Mouse (Mus musculus) testis, adult 2 months (tissue): ENCODE results near the gene Ntn4. TPM values are rescaled to one million over a fixed set of nuclear protein-coding genes. Genes with fewer than 3 reads are reported as not detected.

Source experiments
- H3K27ac ChIP-seq: fragments of 200-500 bp; 2 replicates; pipeline ENCODE4 v1.5.1; 2012; ENCODE audit warnings: low read depth, low read length; ENCODE audit not compliant: control insufficient read depth, insufficient read depth
- H3K27me3 ChIP-seq: fragments of 200-500 bp; 2 replicates; pipeline ENCODE4 v1.6.1; 2012; ENCODE audit warnings: mild to moderate bottlenecking, low read length, moderate library complexity; ENCODE audit not compliant: control insufficient read depth, insufficient read depth
- H3K36me3 ChIP-seq: fragments of 200-500 bp; 2 replicates; pipeline ENCODE4 v1.6.1; 2012; ENCODE audit warnings: mild to moderate bottlenecking, low read length; ENCODE audit not compliant: control insufficient read depth, insufficient read depth
- H3K4me1 ChIP-seq: fragments of 200-500 bp; 2 replicates; pipeline ENCODE4 v1.6.1; 2012; ENCODE audit warnings: low read length; ENCODE audit not compliant: control insufficient read depth, insufficient read depth
- H3K4me3 ChIP-seq: fragments of 200-500 bp; 2 replicates; pipeline ENCODE4 v1.5.1; 2012; ENCODE audit warnings: low read depth, mild to moderate bottlenecking, low read length, moderate library complexity, mixed read lengths; ENCODE audit not compliant: control insufficient read depth
- CTCF ChIP-seq: fragments of 200-500 bp; IDR thresholded peaks from 2 replicates; pipeline ENCODE4 v1.5.1; 2012; ENCODE audit warnings: low read depth, mild to moderate bottlenecking, inconsistent platforms, low read length, moderate library complexity; ENCODE audit not compliant: control insufficient read depth, insufficient read depth, insufficient replicate concordance
- POLR2A ChIP-seq: fragments of 200-500 bp; IDR thresholded peaks from 2 replicates; pipeline ENCODE4 v1.6.1; 2012; ENCODE audit warnings: low read depth, mild to moderate bottlenecking, inconsistent platforms, low read length, moderate library complexity; ENCODE audit not compliant: control insufficient read depth
- polyA plus RNA-seq: library from polyadenylated mRNA; depleted of rRNA; stranded (reverse); fragments of >200 nt; gene quantifications from 2 replicates; pipeline ENCODE4 v1.2.3, GENCODE M21; 2012

Ntn4 gene
- polyA plus RNA-seq, 1 experiment, result 3.2 TPM

DNA sequence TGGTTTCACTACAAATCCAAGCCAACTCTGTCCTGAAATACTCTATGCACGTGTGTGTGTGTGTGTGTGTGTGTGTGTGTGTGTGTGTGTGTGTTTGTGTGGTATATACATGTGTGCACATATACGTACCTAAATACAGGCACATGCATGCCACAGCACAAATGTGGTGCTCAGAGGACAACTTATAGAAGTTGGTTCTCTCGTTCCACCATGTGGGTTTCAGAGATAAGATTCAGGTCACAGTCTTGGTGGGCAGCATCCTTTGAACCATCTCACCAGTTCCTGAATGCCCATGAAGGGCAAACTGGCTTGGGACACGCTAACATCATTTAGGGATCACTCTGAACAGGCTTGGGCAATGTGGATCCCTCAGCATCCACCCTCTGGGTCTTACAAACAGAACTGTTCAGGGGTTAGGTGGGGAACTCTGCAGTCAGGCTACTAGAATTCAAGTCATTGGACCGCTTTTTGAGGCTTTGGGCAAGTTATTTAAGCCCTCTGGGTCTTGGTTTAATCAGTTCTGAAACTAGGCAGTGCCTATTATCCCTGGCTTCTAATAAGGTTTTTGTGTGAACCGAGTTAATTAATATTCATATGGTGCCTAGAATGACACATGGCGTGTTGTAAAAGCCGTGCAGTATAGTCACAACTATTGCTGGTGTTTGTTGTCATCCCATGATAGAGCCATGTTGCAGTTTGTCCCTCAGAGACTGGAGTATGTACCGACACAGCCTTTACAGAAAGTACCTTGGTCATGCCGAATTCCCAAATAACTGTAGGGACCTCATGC, 59.4 kb downstream of the Ntn4 start:
- Histone ChIP-seq H3K4me3 (no peak overlapping the region), H3K36me3 (no peaks in the 10 kb centered on the region), H3K27ac (no peak overlapping the region), H3K4me1 (no peaks in the 10 kb centered on the region; the same call in 1 of the 2 replicates), H3K27me3 (no peaks in the 10 kb centered on the region)
- TF ChIP-seq POLR2A (no peak), CTCF (no peak)

DNA sequence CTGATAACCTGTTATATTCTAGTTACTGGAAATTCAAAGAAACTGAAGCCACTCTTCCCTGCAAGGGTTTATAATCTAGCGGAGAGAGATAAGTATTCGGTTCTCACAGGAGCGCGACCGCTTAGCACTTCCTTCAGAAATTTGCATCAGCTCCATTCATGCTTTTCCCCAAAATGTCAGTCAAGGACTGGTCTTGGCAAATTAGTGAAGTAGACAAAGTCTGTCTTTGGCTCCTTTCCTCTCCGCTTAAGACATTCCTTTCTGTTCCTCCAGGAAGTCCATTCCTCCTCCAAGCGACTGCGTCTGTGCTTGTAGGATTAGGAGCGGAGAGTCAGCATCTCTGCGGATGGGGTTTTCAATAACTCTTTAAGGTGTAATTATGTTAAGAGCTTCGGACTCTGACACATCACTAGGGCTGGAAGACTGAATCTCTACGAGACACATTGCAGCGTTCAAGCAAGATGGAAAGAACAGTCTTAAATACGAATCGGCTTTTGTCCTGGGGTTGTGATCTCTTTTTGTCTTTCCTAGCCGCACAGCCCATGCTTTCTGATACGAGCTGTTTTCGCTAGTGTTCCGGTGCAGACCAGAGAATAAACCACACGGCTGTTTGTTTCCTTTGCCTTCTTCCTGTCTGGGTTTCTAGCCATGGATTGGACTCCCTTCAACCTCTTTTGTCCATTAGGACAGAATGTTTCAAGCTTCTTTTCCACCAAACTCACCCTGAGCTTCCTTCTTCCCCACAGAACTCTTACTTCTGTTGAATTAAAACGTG, 60.3 kb downstream of the Ntn4 start:
- no peak for TF ChIP-seq CTCF
- no peak for TF ChIP-seq POLR2A
- Histone ChIP-seq H3K27me3 (no peaks in the 10 kb centered on the region), H3K27ac (no peak overlapping the region), H3K36me3 (no peaks in the 10 kb centered on the region), H3K4me1 (no peaks in the 10 kb centered on the region), H3K4me3 (no peak overlapping the region)

DNA sequence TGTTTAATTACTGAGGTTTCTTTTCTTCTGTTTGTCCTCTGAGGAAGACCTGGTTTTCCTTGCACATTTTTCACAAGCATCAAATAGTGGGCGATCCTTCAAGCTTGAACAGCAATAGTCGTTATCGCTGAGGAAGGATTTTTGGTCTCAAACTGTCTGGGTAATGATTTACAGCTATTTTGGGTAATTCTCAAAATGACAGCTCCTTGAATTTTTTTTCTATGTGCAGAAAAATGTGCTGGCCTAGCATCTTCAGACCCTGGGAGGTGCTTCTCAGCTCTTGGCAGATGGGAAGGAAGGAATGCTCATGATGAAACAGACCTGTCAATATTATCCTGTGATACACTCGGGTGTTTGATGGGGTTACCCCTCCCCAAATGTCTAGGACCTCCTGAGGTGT, 63.5 kb downstream of the Ntn4 start:
- Histone ChIP-seq H3K27me3 (no peaks in the 10 kb centered on the region), H3K4me3 (no peak overlapping the region), H3K36me3 (no peaks in the 10 kb centered on the region), H3K27ac (no peak overlapping the region), H3K4me1 (no peaks in the 10 kb centered on the region)
- TF ChIP-seq POLR2A (no peak), CTCF (no peak)

DNA sequence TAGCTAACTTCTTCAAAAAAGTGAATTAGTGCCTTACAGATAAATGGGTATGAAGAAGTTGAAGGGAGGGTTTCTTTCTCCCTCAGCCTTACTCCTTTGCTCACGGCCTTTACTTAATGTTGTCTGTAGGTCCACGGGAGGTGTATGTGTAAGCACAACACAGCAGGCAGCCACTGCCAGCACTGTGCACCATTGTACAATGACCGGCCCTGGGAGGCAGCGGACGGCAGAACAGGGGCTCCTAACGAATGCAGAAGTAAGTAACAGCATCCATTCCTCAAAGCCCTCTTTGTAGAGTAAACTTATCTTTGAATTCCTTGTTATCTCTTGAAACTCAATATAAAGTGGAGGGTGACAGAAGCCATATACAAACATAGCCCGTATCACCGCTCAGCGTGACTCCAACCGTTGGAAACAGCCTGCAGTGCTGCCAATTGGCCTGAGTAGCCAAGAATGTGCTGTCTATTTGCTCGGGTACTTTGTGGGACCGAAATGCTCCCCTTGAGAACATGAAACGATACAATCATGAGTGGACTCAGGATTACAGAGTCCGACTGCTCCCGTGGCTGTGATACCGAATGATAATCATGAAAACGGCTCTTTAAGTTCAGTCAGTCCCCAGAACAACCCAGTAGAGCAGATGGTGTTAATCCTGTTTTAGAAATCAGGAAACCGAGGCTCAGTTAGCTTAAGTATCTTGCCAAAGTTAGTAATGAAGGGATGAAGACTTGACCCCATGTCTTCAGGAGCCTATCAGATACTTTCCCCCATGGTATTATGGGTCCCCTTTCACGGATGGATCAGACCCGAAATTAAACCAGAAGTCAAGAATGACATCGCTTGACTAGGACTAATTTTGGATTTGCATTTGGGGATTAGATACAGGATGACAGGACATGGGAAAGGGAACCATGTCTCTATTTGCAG, 66.9 kb downstream of the Ntn4 start:
- Histone ChIP-seq H3K27ac (no peak overlapping the region), H3K4me3 (no peak overlapping the region), H3K4me1 (no peaks in the 10 kb centered on the region), H3K36me3 (no peaks in the 10 kb centered on the region), H3K27me3 (no peaks in the 10 kb centered on the region)
- TF ChIP-seq POLR2A (no peak), CTCF (no peak)

DNA sequence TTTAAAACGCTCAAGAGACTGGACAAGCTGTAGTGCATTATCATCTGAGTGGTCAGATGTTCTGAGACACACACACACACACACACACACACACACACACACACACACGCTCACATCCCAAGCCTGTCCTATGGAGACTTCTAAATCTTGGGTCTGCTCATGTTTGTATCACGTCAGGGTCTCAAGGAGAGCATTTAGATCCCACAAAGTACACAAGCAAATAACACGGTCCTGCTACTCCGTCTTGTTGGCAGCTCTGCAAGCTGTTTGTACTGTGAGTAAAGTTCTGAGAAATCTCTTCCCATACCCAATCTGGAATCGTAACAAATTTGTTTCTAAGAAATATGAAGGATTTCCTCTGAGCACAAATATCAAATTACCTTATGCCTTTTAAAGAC, 67.6 kb downstream of the Ntn4 start:
- no peak overlapping the region for H3K4me3 ChIP-seq
- H3K36me3 ChIP-seq, result no peaks in the 10 kb centered on the region
- H3K27me3 ChIP-seq, result no peaks in the 10 kb centered on the region
- TF ChIP-seq CTCF, result no peak
- no peak overlapping the region for H3K27ac ChIP-seq
- H3K4me1 ChIP-seq, result no peaks in the 10 kb centered on the region

DNA sequence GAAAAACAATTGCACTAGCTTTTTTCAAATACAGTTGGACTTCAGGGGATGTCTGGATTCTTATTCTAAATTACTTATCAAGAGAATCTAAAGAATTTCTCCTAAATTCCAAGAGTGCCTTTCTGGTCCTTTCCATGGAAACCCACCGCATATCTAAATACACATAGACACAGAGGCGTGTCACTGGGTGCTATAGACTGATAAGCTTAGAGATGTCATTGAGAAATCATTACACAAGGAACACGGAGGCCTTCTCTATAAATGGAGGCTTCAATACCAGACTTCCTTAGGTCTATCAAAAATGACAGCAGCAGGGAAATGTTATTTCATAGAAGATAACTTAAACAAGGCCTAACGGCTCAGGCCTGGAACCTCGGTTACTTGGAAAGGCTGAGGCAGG, 68.0 kb downstream of the Ntn4 start:
- H3K4me3 ChIP-seq, result no peak overlapping the region
- H3K27me3 ChIP-seq, result no peaks in the 10 kb centered on the region
- H3K4me1 ChIP-seq, result no peaks in the 10 kb centered on the region
- H3K27ac ChIP-seq, result no peak overlapping the region
- H3K36me3 ChIP-seq, result no peaks in the 10 kb centered on the region
- no peak for TF ChIP-seq CTCF

DNA sequence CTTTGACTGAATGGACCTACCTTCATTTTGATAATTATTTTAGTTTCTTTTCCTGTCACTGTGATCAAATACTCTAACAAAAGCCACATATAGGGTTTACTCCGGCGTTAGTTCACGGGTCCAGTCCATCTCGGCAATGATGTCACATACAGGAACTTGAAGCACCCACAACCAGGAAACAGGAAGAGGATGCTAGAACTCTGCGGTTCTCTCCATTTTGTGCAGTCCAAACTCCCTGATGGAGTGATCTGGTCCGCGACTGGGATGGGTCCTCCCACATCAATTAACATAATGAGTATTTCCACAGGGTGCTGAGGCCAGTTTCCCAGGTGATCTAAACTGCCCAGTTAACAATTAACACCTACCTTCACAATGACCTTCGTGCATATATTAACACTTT, 69.1 kb downstream of the Ntn4 start:
- Histone ChIP-seq H3K27ac (no peak overlapping the region), H3K36me3 (no peaks in the 10 kb centered on the region), H3K4me3 (no peak overlapping the region), H3K4me1 (no peaks in the 10 kb centered on the region), H3K27me3 (no peaks in the 10 kb centered on the region)
- no peak for TF ChIP-seq CTCF
- no peak for TF ChIP-seq POLR2A
